Mouse (Mus musculus) cerebellum, postnatal 14 days (tissue): ENCODE data around the gene 1700021F05Rik.

Experiments used
- DNase-seq, 2 experiments: peaks; one replicate each; pipeline ENCODE4 v3.0.0; 2021; ENCODE audit warnings: mixed read lengths in 2 of 2

1700021F05Rik gene

DNA sequence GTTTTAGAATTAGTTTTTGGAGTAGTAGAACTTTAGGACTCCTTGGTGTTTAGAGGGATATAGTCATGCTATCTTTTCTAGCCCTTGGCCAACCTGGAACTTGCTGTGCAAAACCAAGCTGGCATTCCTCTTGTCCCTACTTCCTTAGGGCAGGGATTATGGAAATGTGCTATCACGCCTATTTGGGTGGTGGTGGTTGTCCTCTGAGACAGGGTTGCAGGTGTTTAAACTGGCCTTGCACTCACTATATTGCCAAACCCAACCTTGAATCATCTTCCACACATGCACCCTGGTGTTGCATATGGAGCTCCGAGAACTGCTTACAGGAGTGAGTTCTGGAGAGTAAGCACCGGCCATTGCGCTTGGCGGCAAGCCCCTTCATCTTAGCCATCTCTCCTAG, 58.8 kb downstream of the 1700021F05Rik start:
- no peak for DNase-seq

DNA sequence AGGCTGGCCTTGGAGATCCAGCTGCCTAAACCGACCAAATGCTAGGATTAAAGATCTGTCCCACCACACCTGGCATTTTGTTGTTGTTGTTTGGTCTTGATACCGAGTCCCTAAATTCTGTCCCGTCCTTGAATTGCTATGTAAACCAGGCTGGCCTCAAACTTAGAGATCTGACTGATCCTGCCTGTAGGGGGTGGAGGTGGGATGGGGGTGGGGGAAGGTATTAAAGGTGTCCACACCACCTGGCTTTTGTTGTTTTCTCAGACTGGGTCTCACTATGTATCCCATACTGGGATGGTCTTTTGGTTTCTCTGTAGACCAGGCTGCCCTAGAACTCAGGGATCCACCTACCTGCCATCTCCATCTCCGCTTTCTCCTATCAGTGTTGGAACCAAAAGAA, 59.6 kb downstream of the 1700021F05Rik start:
- DNase-seq = no peak

DNA sequence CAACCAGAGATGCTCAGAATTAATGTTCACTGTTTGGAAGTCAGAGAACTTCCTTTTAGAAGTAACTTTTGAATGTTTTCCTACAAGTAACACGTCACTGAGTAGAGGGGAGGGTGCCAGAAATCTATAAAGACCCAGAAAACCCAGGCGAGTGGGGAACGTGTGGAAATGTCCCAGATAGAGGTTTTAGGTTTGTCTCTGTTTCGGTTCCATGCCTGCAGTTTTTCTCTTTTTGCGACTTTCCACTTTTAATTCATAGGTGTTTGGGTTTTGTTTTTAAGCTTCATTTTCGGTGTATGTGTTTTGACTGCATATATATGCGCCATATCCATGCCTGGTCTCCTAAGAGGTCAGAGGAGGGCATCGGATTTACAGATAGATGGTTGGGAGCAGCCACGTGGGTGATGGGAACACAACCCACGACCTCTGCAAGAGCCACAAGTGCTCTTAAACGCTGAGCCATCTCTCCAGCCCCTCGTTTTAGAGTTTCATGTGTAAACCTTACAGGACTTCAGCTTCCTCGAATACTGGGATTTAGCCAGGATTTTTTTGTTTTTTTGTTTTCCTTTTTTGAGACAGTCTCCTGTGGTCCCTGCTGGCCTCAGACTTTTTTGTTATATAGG, 60.5 kb downstream of the 1700021F05Rik start:
- no peak for DNase-seq

DNA sequence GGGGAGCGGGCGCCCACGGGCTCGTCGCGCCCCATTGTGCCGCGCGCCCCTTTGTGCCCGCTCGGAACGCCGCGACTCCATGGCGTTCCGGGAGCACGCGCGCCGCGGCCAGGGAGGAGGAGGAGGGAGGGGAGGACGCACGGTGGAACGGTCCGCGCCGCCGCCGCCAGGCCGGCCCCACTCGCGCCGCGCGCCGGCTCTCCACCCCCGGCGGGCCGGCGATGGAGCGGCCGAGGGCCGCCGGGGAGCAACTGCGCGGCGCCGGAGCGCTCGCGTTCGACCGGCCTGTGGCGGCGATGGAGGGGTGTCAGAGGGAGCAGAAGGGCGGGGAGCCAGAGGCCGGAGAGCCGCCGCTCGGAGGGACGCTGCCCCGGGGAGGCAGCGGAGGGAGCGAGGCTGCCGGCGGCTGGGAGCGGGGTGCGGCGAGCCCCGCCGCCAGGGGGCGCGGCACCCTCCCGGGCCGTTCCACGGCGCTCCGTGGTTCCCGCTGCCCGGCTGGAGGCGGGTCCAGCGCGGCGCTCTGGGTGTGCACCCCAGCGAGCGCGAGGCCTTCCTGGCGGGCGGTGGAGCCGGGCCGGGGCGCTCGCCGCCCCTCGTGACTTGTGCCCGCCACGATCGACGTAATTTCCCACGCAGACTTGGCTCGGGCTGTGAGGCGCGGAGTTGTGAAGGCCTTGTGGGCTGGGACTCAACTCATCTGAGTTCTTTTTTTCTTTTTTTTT, 61.2 kb downstream of the 1700021F05Rik start:
- DNase-seq = peak; percentile 76 to 84

DNA sequence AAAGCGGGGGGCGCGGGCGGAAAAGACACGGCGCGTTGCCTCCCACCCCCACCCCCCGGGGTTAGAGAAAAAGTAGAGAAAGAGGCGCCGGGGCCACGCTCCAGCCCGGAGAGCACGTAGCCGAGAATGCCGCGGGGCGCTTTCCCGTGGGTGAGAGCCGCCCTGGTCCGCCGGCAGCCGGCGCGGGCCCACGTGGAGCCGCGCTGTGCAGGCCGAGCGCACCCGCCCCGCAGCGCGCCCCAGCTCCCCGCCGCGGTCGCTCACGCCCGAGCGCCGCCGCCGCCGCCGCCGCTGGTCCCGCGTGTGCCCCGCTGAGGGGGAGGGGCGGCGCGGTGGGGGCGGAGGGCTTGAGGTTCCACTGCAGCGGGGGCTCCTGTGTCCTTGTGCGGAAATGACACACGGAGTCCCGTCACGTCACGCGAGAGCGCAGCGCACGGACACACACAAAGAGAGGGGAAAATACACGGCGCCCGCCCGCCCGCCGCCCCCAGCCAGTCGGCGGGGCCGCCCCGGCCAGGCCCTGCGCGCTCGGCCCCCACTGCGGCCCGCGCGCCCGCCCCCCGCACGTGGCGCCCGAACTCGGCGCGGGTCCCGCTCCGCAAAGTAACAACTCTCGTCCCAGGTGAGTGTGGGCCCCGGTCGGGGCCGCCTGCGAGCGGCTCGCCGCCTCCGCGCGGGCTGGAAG, 61.9 kb downstream of the 1700021F05Rik start, which contains the start of gene Bend3:
Gene Bend3 (plus strand): TSS at position 81 of the 685 bp plus-strand sequence.
- DNase-seq = peak; percentile 72 to 78

DNA sequence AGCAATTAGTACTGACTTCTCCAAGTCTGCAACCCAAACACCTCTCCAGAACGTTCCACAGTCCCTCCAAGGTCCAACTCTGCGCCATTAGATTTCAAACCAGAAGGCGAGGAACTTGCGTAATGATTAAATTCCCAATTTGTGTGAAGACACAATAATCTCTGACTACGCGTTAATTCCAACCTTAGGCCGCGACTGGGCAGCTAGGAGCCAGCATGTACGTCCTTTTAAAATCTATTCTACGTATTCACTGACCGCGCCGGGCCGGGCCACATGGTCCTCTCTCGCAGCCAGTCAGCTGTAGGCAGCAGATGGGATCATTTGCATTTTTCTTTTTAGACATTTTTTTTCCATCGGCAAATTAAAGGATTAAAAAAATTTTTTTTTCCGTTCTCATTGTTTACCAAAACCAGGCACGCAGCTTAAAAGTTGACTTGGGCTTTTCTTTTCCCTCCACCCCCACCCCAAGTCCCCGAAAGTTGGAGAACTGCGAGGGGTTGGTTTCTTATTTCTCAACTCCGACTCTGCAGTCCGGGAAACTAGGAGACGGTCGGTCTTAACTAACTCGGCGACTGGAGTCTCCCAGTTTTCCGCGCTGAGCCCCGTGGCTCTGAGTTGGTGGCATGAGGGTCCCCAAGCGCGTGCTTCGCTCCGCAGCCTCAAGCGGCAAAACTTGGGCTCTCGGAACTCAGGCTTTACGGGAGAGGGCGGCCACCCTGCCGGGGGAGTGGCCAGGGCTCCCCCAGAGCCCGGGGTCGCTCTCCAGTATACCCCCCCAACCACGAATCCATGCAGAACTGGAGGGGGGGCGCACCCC, 62.7 kb downstream of the 1700021F05Rik start:
- peak; percentile 55 to 60 for DNase-seq

DNA sequence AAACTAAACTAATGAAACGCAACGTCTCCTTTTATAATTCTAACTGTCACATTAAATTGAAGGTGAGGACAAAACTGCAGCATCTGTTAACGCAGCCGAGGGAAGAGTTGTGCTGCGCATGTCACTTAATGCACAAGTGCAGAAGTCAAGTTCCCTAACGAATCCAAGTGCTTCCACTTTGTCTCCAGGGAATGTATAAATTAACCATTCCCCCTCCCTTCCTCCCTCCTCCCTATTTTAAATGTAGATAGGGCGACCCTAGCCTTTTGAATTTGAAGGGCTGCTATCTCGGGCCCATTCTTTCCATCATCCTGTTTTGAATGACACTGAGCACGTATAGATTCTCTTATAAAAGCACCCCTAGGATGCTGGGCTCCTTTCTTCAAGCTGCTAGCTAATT, 63.3 kb downstream of the 1700021F05Rik start:
- DNase-seq = no peak

DNA sequence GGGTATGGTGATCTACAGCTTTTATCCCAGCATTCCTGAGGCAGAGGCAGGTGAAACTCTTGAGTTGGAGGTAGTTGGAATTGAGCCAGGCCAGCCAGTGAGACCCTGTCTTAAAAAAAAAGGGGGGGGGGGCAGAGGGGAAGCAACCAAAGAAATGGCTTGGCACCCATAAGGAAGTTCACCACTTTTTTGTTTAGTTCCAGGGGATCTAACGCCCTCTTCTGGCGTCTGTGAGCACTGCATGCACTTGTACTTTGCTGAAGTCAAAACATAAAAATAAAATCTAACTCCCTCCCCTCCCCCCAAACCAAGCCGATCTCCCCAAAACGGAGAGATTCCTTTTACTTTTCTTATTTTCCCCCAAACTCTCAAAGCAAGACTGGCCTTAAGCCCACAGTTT, 65.4 kb downstream of the 1700021F05Rik start:
- peak in 1 of 2 experiments; percentile 58 for DNase-seq
